Mouse (Mus musculus): ENCODE data around the gene Rpl39.

Gene Rpl39

DNA sequence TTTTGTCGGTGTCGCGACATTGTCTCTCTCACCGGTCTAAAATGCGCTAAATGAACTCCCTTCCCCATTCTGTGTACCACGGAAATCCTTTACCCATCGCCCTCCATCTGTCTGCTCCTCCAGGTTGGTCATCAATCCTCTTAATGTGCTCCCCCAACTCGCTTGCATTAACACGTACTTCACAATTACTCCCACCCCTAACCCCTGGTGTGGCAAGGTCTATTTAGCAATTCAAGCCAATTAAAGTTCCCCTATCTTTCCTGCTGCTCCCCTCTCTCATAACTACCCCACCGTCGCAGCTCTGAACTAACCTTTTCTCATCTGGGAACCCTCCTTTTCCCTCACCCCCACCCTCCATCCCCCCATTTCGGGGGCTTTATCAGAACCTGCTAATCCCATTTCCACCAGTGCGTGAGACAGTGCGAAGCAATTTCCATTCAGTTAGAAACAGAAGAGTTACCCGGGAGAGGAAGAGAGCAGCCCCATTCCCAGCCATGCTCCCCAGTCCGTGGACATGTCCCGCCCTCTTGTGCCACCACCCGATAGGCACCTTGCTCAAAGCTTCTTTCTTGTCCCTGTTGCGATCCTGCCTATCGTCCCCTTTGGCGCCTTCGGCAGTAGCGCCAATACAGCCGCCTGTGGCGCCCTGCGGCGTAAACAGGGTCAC is 24.5 kb upstream of the Rpl39 start:
- Histone ChIP-seq H3K9me3 (ENCODE audit: low read length) (no peaks in the 10 kb centered on the region), H3K27me3 (ENCODE audit: insufficient read depth, low read length) (no peaks in the 10 kb centered on the region), H3K4me3 (replicated peaks; ENCODE audit: low read length) (peak overlapping the region; percentile 86), H3K36me3 (ENCODE audit: insufficient read depth, low read length) (peaks cover 21% of the 10 kb centered on the region), H3K4me1 (replicated peaks; ENCODE audit: low read depth, low read length) (0 out of 2 replicates have a peak, but pooled peaks cover 4% of the 10 kb centered on the region)
- TF ChIP-seq CTCF (conservative IDR thresholded peaks at IDR 0.05; ENCODE audit: low read length) (no peak), NANOG (IDR thresholded peaks at IDR 0.05; ENCODE audit: borderline replicate concordance, low read length) (no peak), POU5F1 (IDR thresholded peaks at IDR 0.05; ENCODE audit: borderline replicate concordance, low read length) (no peak)

GRCm38 (mm10) chrX:37103826-37104225 is 18.6 kb upstream of the Rpl39 start:
- no peaks in the 10 kb centered on the region for H3K9me3 ChIP-seq (ENCODE audit: low read length)
- no peaks in the 10 kb centered on the region for H3K27me3 ChIP-seq (ENCODE audit: insufficient read depth, low read length)
- TF ChIP-seq CTCF (conservative IDR thresholded peaks at IDR 0.05; ENCODE audit: low read length) = peak; percentile 22; the same call in 1 of the 2 replicates
- no peak for TF ChIP-seq NANOG (IDR thresholded peaks at IDR 0.05; ENCODE audit: borderline replicate concordance, low read length)
- no peaks in the 10 kb centered on the region for H3K4me1 ChIP-seq (replicated peaks; ENCODE audit: low read depth, low read length)
- H3K36me3 ChIP-seq (ENCODE audit: insufficient read depth, low read length) = peaks cover 55% of the 10 kb centered on the region
- no peak overlapping the region for H3K4me3 ChIP-seq (replicated peaks; ENCODE audit: low read length)

- Histone ChIP-seq H3K4me3 (replicated peaks; ENCODE audit: low read length) (no peak overlapping the region), H3K4me1 (replicated peaks; ENCODE audit: low read depth, low read length) (no peaks in the 10 kb centered on the region), H3K36me3 (ENCODE audit: insufficient read depth, low read length) (peaks cover 68% of the 10 kb centered on the region), H3K27me3 (ENCODE audit: insufficient read depth, low read length) (no peaks in the 10 kb centered on the region), H3K9me3 (ENCODE audit: low read length) (no peaks in the 10 kb centered on the region)
- TF ChIP-seq POU5F1 (IDR thresholded peaks at IDR 0.05; ENCODE audit: borderline replicate concordance, low read length) = no peak
These were observed 13.5 kb upstream of the Rpl39 start for GRCm38 (mm10) chrX:37098681-37099080.

GRCm38 (mm10) chrX:37095106-37095768 is 10.0 kb upstream of the Rpl39 start:
- Histone ChIP-seq H3K4me3 (replicated peaks; ENCODE audit: low read length) (no peak overlapping the region), H3K27me3 (ENCODE audit: insufficient read depth, low read length) (no peaks in the 10 kb centered on the region), H3K36me3 (ENCODE audit: insufficient read depth, low read length) (peaks cover 73% of the 10 kb centered on the region), H3K9me3 (ENCODE audit: low read length) (no peaks in the 10 kb centered on the region), H3K4me1 (replicated peaks; ENCODE audit: low read depth, low read length) (no peaks in the 10 kb centered on the region)
- TF ChIP-seq CTCF (conservative IDR thresholded peaks at IDR 0.05; ENCODE audit: low read length) = no peak
- no peak for TF ChIP-seq POU5F1 (IDR thresholded peaks at IDR 0.05; ENCODE audit: borderline replicate concordance, low read length)
- no peak for TF ChIP-seq NANOG (IDR thresholded peaks at IDR 0.05; ENCODE audit: borderline replicate concordance, low read length)

DNA sequence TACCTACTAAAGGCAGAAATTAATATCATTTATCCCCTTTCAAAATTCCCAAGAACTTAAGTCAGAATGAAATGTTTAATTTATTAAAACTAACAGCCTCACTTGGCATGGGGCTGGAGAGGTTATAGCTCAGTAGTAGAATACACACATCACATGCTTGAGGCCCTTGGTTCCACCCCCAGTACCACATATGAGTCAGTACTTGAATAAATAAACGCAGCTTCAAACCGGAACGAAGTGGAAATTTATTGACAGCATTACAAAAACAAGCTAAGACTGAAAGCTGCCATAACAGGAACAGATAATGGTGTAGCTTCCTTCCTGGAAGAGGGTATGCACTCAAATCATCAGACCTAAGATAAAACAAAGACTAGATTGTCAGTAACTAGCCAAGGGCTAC is 6.3 kb upstream of the Rpl39 start:
- Histone ChIP-seq H3K9me3 (ENCODE audit: low read length) (no peaks in the 10 kb centered on the region), H3K27me3 (ENCODE audit: insufficient read depth, low read length) (no peaks in the 10 kb centered on the region), H3K4me1 (replicated peaks; ENCODE audit: low read depth, low read length) (peaks cover 5% of the 10 kb centered on the region; the same call in 1 of the 2 replicates), H3K4me3 (replicated peaks; ENCODE audit: low read length) (no peak overlapping the region), H3K36me3 (ENCODE audit: insufficient read depth, low read length) (peaks cover 40% of the 10 kb centered on the region)
- no peak for TF ChIP-seq NANOG (IDR thresholded peaks at IDR 0.05; ENCODE audit: borderline replicate concordance, low read length)
- TF ChIP-seq POU5F1 (IDR thresholded peaks at IDR 0.05; ENCODE audit: borderline replicate concordance, low read length) = no peak
- TF ChIP-seq CTCF (conservative IDR thresholded peaks at IDR 0.05; ENCODE audit: low read length) = no peak

- Histone ChIP-seq H3K36me3 (ENCODE audit: insufficient read depth, low read length) (peaks cover 29% of the 10 kb centered on the region), H3K9me3 (ENCODE audit: low read length) (no peaks in the 10 kb centered on the region), H3K27me3 (ENCODE audit: insufficient read depth, low read length) (no peaks in the 10 kb centered on the region), H3K4me1 (replicated peaks; ENCODE audit: low read depth, low read length) (peaks cover 10% of the 10 kb centered on the region; the same call in 1 of the 2 replicates), H3K4me3 (replicated peaks; ENCODE audit: low read length) (no peak overlapping the region)
- TF ChIP-seq NANOG (IDR thresholded peaks at IDR 0.05; ENCODE audit: borderline replicate concordance, low read length) (no peak), CTCF (conservative IDR thresholded peaks at IDR 0.05; ENCODE audit: low read length) (no peak)
These were observed 3.6 kb upstream of the Rpl39 start for GRCm38 (mm10) chrX:37088778-37089177.

DNA sequence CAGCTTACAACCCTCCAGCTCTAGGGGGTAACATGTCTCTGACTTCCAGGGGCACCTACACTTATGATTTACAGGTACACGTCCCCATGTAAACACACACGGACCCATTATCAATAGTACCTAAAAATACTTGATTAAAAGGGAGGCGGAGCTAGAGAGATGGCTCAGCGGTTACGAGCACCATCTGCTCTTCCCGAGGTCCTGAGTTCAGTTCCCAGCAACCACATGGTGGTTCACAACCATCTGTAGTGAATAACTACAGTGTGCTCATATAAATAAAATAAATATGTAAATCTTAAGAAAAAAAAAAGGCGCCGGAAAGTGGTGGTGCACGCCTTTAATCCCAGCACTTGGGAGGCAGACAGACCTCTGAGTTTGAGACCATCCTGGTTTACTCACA is 463 bp upstream of the Rpl39 start:
- H3K36me3 ChIP-seq (ENCODE audit: insufficient read depth, low read length) = peaks cover 33% of the 10 kb centered on the region
- peak overlapping the region; percentile 89 for H3K4me3 ChIP-seq (replicated peaks; ENCODE audit: low read length)
- no peaks in the 10 kb centered on the region for H3K9me3 ChIP-seq (ENCODE audit: low read length)
- H3K4me1 ChIP-seq (replicated peaks; ENCODE audit: low read depth, low read length) = peaks cover 10% of the 10 kb centered on the region; the same call in 1 of the 2 replicates
- TF ChIP-seq NANOG (IDR thresholded peaks at IDR 0.05; ENCODE audit: borderline replicate concordance, low read length) (no peak), POU5F1 (IDR thresholded peaks at IDR 0.05; ENCODE audit: borderline replicate concordance, low read length) (no peak), CTCF (conservative IDR thresholded peaks at IDR 0.05; ENCODE audit: low read length) (no peak)
- H3K27me3 ChIP-seq (ENCODE audit: insufficient read depth, low read length) = no peaks in the 10 kb centered on the region

- Histone ChIP-seq H3K27me3 (ENCODE audit: insufficient read depth, low read length) (no peaks in the 10 kb centered on the region), H3K4me3 (replicated peaks; ENCODE audit: low read length) (peak overlapping the region; percentile 89), H3K9me3 (ENCODE audit: low read length) (no peaks in the 10 kb centered on the region), H3K36me3 (ENCODE audit: insufficient read depth, low read length) (peaks cover 34% of the 10 kb centered on the region), H3K4me1 (replicated peaks; ENCODE audit: low read depth, low read length) (peaks cover 16% of the 10 kb centered on the region; the same call in 1 of the 2 replicates)
- TF ChIP-seq NANOG (IDR thresholded peaks at IDR 0.05; ENCODE audit: borderline replicate concordance, low read length) = no peak
- TF ChIP-seq POU5F1 (IDR thresholded peaks at IDR 0.05; ENCODE audit: borderline replicate concordance, low read length) = no peak
- TF ChIP-seq CTCF (conservative IDR thresholded peaks at IDR 0.05; ENCODE audit: low read length) = no peak
These were observed 780 bp downstream of the Rpl39 start for GRCm38 (mm10) chrX:37084318-37084926.
